ENCODE assay signal across 13 mouse cellular contexts in the genomic region with DNA sequence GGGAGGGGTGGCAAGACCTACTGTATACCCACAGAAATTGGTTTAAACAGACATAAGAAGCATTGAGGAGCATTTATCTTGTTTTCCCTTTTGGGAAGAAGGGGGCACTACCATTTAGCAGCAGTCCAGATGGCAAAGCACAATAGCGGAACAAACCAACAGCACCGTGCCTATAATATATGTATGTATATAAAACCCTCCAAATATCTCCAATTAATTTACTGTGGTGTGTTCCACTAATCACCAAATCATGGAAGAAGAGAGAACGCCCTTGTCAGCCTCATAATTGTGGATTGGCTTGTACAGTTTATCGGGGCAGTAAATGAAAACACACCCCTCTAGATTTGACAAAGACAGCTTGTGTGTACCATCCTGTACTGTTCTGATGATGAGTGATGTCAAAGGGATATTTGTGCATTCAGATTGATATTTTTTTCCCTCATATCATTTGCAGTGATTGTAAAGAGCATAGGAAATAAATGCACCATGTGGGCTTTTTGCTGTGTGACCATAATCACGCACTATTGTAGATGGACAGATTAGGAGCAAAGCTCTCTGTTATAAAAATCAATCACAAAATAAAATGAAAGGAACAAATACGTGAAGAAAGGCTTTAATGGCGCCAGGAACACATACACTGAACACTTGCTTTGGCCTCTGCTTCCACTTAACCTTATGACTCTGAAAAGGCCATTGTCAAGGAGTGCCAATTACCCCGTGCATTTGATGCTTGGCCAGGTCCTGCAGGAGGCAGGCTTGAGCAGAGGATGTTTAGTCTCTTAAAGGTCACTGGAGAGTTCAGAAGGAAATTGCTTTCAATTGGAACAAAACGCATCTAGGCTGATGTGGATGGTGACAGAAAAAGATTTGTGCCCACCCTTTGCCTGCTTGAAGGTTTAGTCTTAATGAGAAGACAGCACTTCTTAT.
A peak's percentile ranks its signal among the peaks of the same experiment; 100 is the strongest.
DNase-seq lines count a peak whose midpoint lies in the region; ATAC-seq and TF ChIP-seq lines count a peak whose summit lies in the region.
"Had no signal": no experiment of that assay in that cellular context is flagged by ENCODE, and none has a peak within 500 bp of the region (broad histone marks: within the 10 kb centered on the region; RNA-seq: fewer than 3 reads in every experiment).

No protein-coding gene starts in this region.

- H3K4me2 ChIP-seq in intestine, postnatal 0 days (replicated peaks; ENCODE audit: low read depth): no peak overlapping the region
- H3K4me2 ChIP-seq in intestine, embryonic 16.5 days (ENCODE audit: low read depth, low read length): no peak overlapping the region
- H3K4me2 ChIP-seq in embryonic facial prominence, embryonic 11.5 days (ENCODE audit: low read depth, low read length): no peak overlapping the region
- no peak overlapping the region; the same call in 1 of the 2 replicates for H3K4me2 ChIP-seq in hindbrain, embryonic 16.5 days (ENCODE audit: low read length)
- peak overlapping the region; percentile 36; the same call in 1 of the 2 replicates for H3K4me2 ChIP-seq in neural tube, embryonic 14.5 days (ENCODE audit: low read depth, low read length)

- H3K4me3 ChIP-seq in intestine, postnatal 0 days (ENCODE audit: low read depth, low read length): no peak overlapping the region
- H3K4me3 ChIP-seq in intestine, embryonic 16.5 days (ENCODE audit: low read length): no peak overlapping the region
- no peak overlapping the region for H3K4me3 ChIP-seq in embryonic facial prominence, embryonic 11.5 days (ENCODE audit: low read depth, low read length)
- H3K4me3 ChIP-seq in hindbrain, embryonic 16.5 days (ENCODE audit: low read length): no peak overlapping the region
- H3K4me3 ChIP-seq in neural tube, embryonic 14.5 days (ENCODE audit: low read depth, low read length): no peak overlapping the region
- H3K4me3 ChIP-seq: heart, adult 2 months; limb, embryonic 15.5 days had no signal

- no peak for ATAC-seq in intestine, postnatal 0 days
- ATAC-seq in intestine, embryonic 16.5 days: no peak
- ATAC-seq in embryonic facial prominence, embryonic 11.5 days (replicated peaks; ENCODE audit: insufficient number of reproducible peaks, low FRiP score, low TSS enrichment, low read depth): 0 out of 2 replicates have a peak, but pooled peaks have one; percentile 27
- ATAC-seq in hindbrain, embryonic 16.5 days: peak; percentile 63
- ATAC-seq in neural tube, embryonic 14.5 days (ENCODE audit: low read depth): peak; percentile 75
- ATAC-seq: inflammation-experienced regulatory T-cells, adult 6 months had no signal

- no peaks in the 10 kb centered on the region for H3K27me3 ChIP-seq in intestine, postnatal 0 days (replicated peaks; ENCODE audit: control insufficient read depth, insufficient read depth, low read length)
- no peaks in the 10 kb centered on the region for H3K27me3 ChIP-seq in intestine, embryonic 16.5 days (replicated peaks; ENCODE audit: control insufficient read depth, insufficient read depth, low read length)
- H3K27me3 ChIP-seq in embryonic facial prominence, embryonic 11.5 days (ENCODE audit: control insufficient read depth, insufficient read depth, low read length): no peaks in the 10 kb centered on the region
- no peaks in the 10 kb centered on the region for H3K27me3 ChIP-seq in hindbrain, embryonic 16.5 days (replicated peaks; ENCODE audit: control insufficient read depth, insufficient read depth, low read length)
- H3K27me3 ChIP-seq in neural tube, embryonic 14.5 days (ENCODE audit: control insufficient read depth, insufficient read depth, low read length): no peaks in the 10 kb centered on the region
- H3K27me3 ChIP-seq: limb, embryonic 15.5 days had no signal

- 78% methylated on average over 9 of the region's 9 CpGs for WGBS in intestine, postnatal 0 days
- WGBS in intestine, embryonic 16.5 days: 67% methylated on average over 9 of the region's 9 CpGs
- WGBS in embryonic facial prominence, embryonic 11.5 days: 57% methylated on average over 9 of the region's 9 CpGs
- 37% methylated on average over 9 of the region's 9 CpGs for WGBS in hindbrain, embryonic 16.5 days
- 25% methylated on average over 9 of the region's 9 CpGs for WGBS in neural tube, embryonic 14.5 days

- no peaks in the 10 kb centered on the region for H3K36me3 ChIP-seq in intestine, postnatal 0 days (ENCODE audit: control insufficient read depth, insufficient read depth)
- H3K36me3 ChIP-seq in intestine, embryonic 16.5 days (ENCODE audit: control insufficient read depth, insufficient read depth, low read length): no peaks in the 10 kb centered on the region
- H3K36me3 ChIP-seq in embryonic facial prominence, embryonic 11.5 days (replicated peaks; ENCODE audit: control insufficient read depth, insufficient read depth, low read depth, low read length): no peaks in the 10 kb centered on the region
- no peaks in the 10 kb centered on the region for H3K36me3 ChIP-seq in hindbrain, embryonic 16.5 days (ENCODE audit: control insufficient read depth, insufficient read depth, low read length)
- no peaks in the 10 kb centered on the region for H3K36me3 ChIP-seq in neural tube, embryonic 14.5 days (ENCODE audit: control insufficient read depth, insufficient read depth, low read length)
- H3K36me3 ChIP-seq: limb, embryonic 15.5 days had no signal

- TF ChIP-seq CTCF in intestine, postnatal 0 days (IDR thresholded peaks at IDR 0.05; ENCODE audit: low read depth): peak; percentile 39; the same call in 1 of the 2 replicates

- no peaks in the 10 kb centered on the region for H3K4me1 ChIP-seq in intestine, postnatal 0 days (replicated peaks; ENCODE audit: control insufficient read depth, insufficient read depth, low read length)
- H3K4me1 ChIP-seq in intestine, embryonic 16.5 days (ENCODE audit: control insufficient read depth, insufficient read depth, low read length): no peaks in the 10 kb centered on the region
- H3K4me1 ChIP-seq in embryonic facial prominence, embryonic 11.5 days (ENCODE audit: control insufficient read depth, insufficient read depth, low read length): no peaks in the 10 kb centered on the region
- H3K4me1 ChIP-seq in hindbrain, embryonic 16.5 days (ENCODE audit: control insufficient read depth, insufficient read depth, low read depth, low read length): peaks cover 9% of the 10 kb centered on the region
- peaks cover 15% of the 10 kb centered on the region for H3K4me1 ChIP-seq in neural tube, embryonic 14.5 days (ENCODE audit: control insufficient read depth, insufficient read depth, low read length)
- H3K4me1 ChIP-seq: limb, embryonic 15.5 days had no signal

- H3K9me3 ChIP-seq in intestine, postnatal 0 days (ENCODE audit: control insufficient read depth): no peaks in the 10 kb centered on the region
- H3K9me3 ChIP-seq in intestine, embryonic 16.5 days (ENCODE audit: control insufficient read depth, low read length): no peaks in the 10 kb centered on the region
- no peaks in the 10 kb centered on the region for H3K9me3 ChIP-seq in embryonic facial prominence, embryonic 11.5 days (replicated peaks; ENCODE audit: control insufficient read depth, low read length)
- no peaks in the 10 kb centered on the region for H3K9me3 ChIP-seq in hindbrain, embryonic 16.5 days (ENCODE audit: control insufficient read depth, low read length)
- no peaks in the 10 kb centered on the region for H3K9me3 ChIP-seq in neural tube, embryonic 14.5 days (ENCODE audit: control insufficient read depth, low read length)
- H3K9me3 ChIP-seq: limb, embryonic 15.5 days had no signal

- DNase-seq in embryonic facial prominence, embryonic 11.5 days (ENCODE audit: low spot score): no peak
- no peak for DNase-seq in adrenal gland, adult 18-20 months (ENCODE audit: low spot score in 2 of 2)
- DNase-seq in urinary bladder, postnatal 10 days (ENCODE audit: low spot score): no peak
- no peak for DNase-seq in adrenal gland, postnatal 25 days
- DNase-seq: B cell, adult 2 months; heart, adult 2 months; thymus, postnatal 14 days had no signal

- H3K27ac ChIP-seq in intestine, postnatal 0 days (ENCODE audit: low read depth, low read length): no peak overlapping the region
- no peak overlapping the region for H3K27ac ChIP-seq in intestine, embryonic 16.5 days (ENCODE audit: low read length)
- H3K27ac ChIP-seq in embryonic facial prominence, embryonic 11.5 days (replicated peaks; ENCODE audit: low read depth, low read length): no peak overlapping the region
- H3K27ac ChIP-seq in hindbrain, embryonic 16.5 days (ENCODE audit: low read depth, low read length): peak overlapping the region; percentile 67
- H3K27ac ChIP-seq in neural tube, embryonic 14.5 days (ENCODE audit: low read depth, low read length): peak overlapping the region; percentile 86
- H3K27ac ChIP-seq: heart, adult 2 months; limb, embryonic 15.5 days had no signal

- H3K9ac ChIP-seq in intestine, postnatal 0 days (ENCODE audit: low read depth, low read length): no peak overlapping the region
- no peak overlapping the region for H3K9ac ChIP-seq in intestine, embryonic 16.5 days (ENCODE audit: low read depth, low read length)
- no peak overlapping the region for H3K9ac ChIP-seq in embryonic facial prominence, embryonic 11.5 days (replicated peaks; ENCODE audit: low read length)
- no peak overlapping the region for H3K9ac ChIP-seq in hindbrain, embryonic 16.5 days (ENCODE audit: low read depth, low read length)
- 0 out of 2 replicates have a peak overlapping the region, but pooled peaks have one; percentile 0 for H3K9ac ChIP-seq in neural tube, embryonic 14.5 days (replicated peaks; ENCODE audit: low read depth, low read length)
- H3K9ac ChIP-seq: limb, embryonic 15.5 days had no signal

Comparison
In these comparisons a context has a peak if more than half of its experiments do, and no peak if none do; other contexts are left out.
1. ATAC-seq: peak in embryonic facial prominence, embryonic 11.5 days (single experiment), hindbrain, embryonic 16.5 days (single experiment) and neural tube, embryonic 14.5 days (single experiment); none in intestine, postnatal 0 days (single experiment) and intestine, embryonic 16.5 days (single experiment).
2. H3K27ac ChIP-seq: peak in hindbrain, embryonic 16.5 days (single experiment) and neural tube, embryonic 14.5 days (single experiment); none in intestine, postnatal 0 days (single experiment), intestine, embryonic 16.5 days (single experiment) and embryonic facial prominence, embryonic 11.5 days (single experiment).